Mouse (Mus musculus) adrenal gland, adult 2 months (tissue): Measurements from ENCODE around the gene Upp1. TPM values are rescaled to one million over a fixed set of nuclear protein-coding genes. Genes with fewer than 3 reads are reported as not detected.
A peak's percentile ranks its signal among the peaks of the same experiment; 100 is the strongest.
"Not testable (repeated sequence)": the region's sequence is repeated elsewhere in the genome, so short reads cannot be mapped to it uniquely, and the experiment has no call there.

Experiments used
- DNase-seq: peaks from one replicate; pipeline ENCODE4 v3.0.0; 2021
- long read RNA-seq: library from polyadenylated mRNA; stranded (forward); transcript quantifications from one replicate; pipeline ENCODE4 v2.0.0, GENCODE M21; 2021
- polyA plus RNA-seq: library from polyadenylated mRNA; depleted of rRNA; stranded (reverse); fragments of >200 nt; gene quantifications from 2 replicates; pipeline ENCODE4 v1.2.3, GENCODE M21; 2012; rRNA removed
- total RNA-seq, 2 experiments: library from RNA; stranded (reverse); gene quantifications; 2 replicates each; pipeline ENCODE4 v1.2.3; 2021

Upp1 gene
- 1 to 10 TPM; 7.5 to 8.6 TPM for total RNA-seq
- polyA plus RNA-seq: 7.0 and 7.3 TPM in 2 replicates
- long read RNA-seq, partial matches to known transcripts: 0 of 5 reads
- long read RNA-seq, other reads (novel, unspliced or antisense): 0 of 5 reads

- no peak for DNase-seq
Measured at GRCm38 (mm10) chr11:9118050-9118420, at the start of gene Upp1. Upp1 (plus strand) TSS chr11:9118103.

GRCm38 (mm10) chr11:9076444-9076843 is 41.5 kb upstream of the Upp1 start:
- DNase-seq: no peak

- no peak for DNase-seq
Measured at GRCm38 (mm10) chr11:9113189-9113588, 4.7 kb upstream of the Upp1 start.

GRCm38 (mm10) chr11:9115367-9116120 is 2.4 kb upstream of the Upp1 start:
- DNase-seq: no peak

GRCm38 (mm10) chr11:9116121-9116520 is 1.8 kb upstream of the Upp1 start:
- DNase-seq: no peak

GRCm38 (mm10) chr11:9116916-9117315 is 987 bp upstream of the Upp1 start:
- no peak for DNase-seq

- DNase-seq: peak; percentile 91
Measured at GRCm38 (mm10) chr11:9117358-9118049, 399 bp upstream of the Upp1 start.

GRCm38 (mm10) chr11:9118421-9119121 is 668 bp downstream of the Upp1 start:
- peak; percentile 80 for DNase-seq

- no peak for DNase-seq
Measured at GRCm38 (mm10) chr11:9119231-9120020, 1.5 kb downstream of the Upp1 start.

- no peak for DNase-seq
Measured at GRCm38 (mm10) chr11:9122315-9122714, 4.4 kb downstream of the Upp1 start.

GRCm38 (mm10) chr11:9126373-9127107 is 8.6 kb downstream of the Upp1 start:
- DNase-seq: no peak

- DNase-seq: no peak
Measured at GRCm38 (mm10) chr11:9128110-9128509, 10.2 kb downstream of the Upp1 start.

GRCm38 (mm10) chr11:9129528-9129927 is 11.6 kb downstream of the Upp1 start:
- DNase-seq: no peak

- DNase-seq: no peak
Measured at GRCm38 (mm10) chr11:9131688-9132087, 13.8 kb downstream of the Upp1 start.

GRCm38 (mm10) chr11:9135589-9136246 is 17.8 kb downstream of the Upp1 start:
- DNase-seq: no peak

GRCm38 (mm10) chr11:9136471-9136870 is 18.6 kb downstream of the Upp1 start:
- peak; percentile 73 for DNase-seq

- no peak for DNase-seq
Measured at GRCm38 (mm10) chr11:9145113-9145512, 27.2 kb downstream of the Upp1 start.

- no peak for DNase-seq
Measured at GRCm38 (mm10) chr11:9146115-9146514, 28.2 kb downstream of the Upp1 start.

GRCm38 (mm10) chr11:9146683-9147082 is 28.8 kb downstream of the Upp1 start:
- no peak for DNase-seq

GRCm38 (mm10) chr11:9148206-9148605 is 30.3 kb downstream of the Upp1 start:
- peak; percentile 44 for DNase-seq

GRCm38 (mm10) chr11:9150403-9150802 is 32.5 kb downstream of the Upp1 start:
- DNase-seq: not testable (repeated sequence)
